Mouse (Mus musculus): ENCODE results near the gene Serpinc1.
A peak's percentile ranks its signal among the peaks of the same experiment; 100 is the strongest.

The Serpinc1 gene

DNA sequence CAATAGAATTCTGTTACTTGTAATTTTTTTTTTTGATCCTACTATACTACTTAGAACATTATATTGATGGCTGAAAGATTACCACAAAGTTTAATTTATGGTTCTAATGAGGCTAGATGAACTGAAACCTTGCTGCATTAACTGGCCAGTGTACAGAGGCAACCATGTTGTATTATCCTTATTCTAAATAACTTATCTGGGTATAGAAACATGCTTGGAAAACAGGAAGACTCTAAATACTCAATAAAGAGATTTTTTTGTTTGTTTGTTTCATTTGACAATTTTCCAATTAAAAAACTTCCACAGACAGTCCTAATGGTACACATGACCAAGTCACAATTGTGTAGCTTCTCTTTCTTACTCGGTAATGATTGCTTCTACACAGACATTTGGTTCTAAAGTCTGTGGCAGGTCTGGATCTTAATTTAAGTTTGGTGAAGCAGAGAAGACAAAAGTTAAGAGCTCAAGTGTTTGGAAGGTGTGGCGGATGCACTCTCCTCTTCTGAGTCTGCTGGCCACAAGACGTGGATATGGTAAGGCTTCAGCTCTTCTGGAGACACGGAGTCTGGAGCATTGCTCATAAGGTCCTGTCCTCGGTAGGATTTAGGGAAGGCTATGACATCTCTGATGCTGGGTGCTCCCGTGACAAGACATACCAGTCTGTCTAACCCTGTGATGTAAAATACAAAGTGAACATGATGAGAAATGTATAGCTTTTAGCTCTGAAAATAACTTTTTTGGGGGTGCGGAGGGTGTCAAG is 63.1 kb downstream of the Serpinc1 start:
- peak; percentile 4 for DNase-seq (ENCODE audit: extremely low spot score)

DNA sequence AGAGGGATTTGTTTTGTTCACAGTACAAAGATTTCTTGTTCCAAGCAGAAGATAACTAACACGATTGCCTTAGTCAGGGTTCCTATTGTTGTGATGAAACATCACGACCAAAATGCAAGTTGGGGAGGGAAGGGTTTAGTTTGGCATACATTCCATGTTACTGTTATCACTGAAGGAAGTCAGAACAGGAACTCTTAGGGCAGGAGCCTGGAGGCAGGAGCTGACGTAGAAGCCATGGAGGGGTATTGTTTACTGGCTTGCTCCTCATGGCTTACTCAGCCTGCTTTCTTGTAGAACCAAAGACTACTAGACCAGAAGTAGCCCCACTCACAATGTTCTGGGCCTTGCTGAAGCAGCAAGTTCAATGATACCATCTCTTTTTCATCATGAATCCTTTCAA is 68.6 kb downstream of the Serpinc1 start:
- no peak for DNase-seq (ENCODE audit: extremely low spot score)

Measured in embryo, embryonic 9.5 days (tissue).